Mouse (Mus musculus): ENCODE measurements around the gene Lrrn2. TPM values are rescaled to one million over a fixed set of nuclear protein-coding genes. Genes with fewer than 3 reads are reported as not detected.

The Lrrn2 gene
- polyA plus RNA-seq, 1 experiment from 2014 or later = not detected

DNA sequence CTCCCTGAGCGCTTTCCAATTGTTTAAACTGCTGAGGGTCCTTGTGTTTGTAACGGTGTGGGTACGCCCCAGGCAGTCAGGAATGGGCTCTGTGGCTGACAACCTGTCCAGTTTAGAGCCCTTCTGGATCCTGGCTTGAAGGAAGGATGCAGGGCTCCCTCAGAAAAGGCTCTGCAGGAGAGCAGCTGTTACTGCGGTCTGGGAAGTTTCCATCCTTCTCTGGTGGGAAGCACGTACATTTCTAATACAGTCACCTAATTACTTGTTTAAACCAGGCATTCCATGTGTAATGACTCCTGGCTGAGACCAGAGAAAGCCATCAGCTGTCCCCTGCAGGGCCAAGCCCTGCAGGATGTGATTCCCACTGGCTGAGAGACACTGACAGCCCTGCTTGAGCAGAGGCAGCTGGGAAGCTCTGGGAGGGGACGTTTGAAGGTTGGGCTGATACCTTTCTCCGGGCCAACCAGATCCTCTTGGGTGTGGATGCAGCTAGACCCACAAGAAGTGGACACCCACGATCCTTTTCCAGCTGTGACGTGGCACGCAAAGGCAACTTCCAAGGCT lies 38.1 kb downstream of the Lrrn2 start:
- DNase-seq = no peak

DNA sequence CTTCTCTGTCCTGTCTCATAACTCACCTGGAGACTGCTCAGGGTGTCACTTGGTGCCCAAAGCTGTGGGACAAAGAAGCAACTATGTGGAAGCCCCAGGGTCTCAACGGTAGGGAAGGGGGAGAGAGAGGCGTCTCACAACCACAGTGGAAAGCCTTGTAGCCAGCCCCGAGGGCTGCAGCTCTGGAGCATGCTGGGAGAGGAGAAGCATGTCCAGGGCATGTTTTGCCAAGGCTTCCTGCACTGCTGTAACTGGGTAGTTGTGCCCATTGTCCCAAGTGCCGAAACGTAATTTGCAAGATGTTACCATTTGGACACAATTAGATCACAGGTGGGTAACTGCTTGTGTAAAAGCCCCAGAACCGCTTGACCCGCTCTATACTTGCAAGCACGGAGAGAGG lies 39.2 kb downstream of the Lrrn2 start:
- Histone ChIP-seq H3K27ac (ENCODE audit: low read depth) (no peak overlapping the region), H3K9me3 (ENCODE audit: low read length) (no peaks in the 10 kb centered on the region), H3K9ac (replicated peaks) (no peak overlapping the region), H3K27me3 (ENCODE audit: insufficient read depth, low read length) (no peaks in the 10 kb centered on the region), H3K4me1 (ENCODE audit: insufficient read depth) (no peaks in the 10 kb centered on the region), H3K36me3 (replicated peaks; ENCODE audit: insufficient read depth, low read length) (no peaks in the 10 kb centered on the region), H3K4me3 (ENCODE audit: low read depth, low read length) (no peak overlapping the region), H3K4me2 (ENCODE audit: low read depth, low read length) (no peak overlapping the region)
- 88% methylated on average over 8 of the region's 8 CpGs for WGBS (ENCODE audit: insufficient replicate concordance)
- no peak for ATAC-seq
- DNase-seq = no peak
- no peak for TF ChIP-seq EP300 (IDR thresholded peaks at IDR 0.05; ENCODE audit: low read depth)
- TF ChIP-seq CTCF (IDR thresholded peaks at IDR 0.05; ENCODE audit: low read depth) = no peak

More for the DNA sequence above, 38.1 kb downstream of the Lrrn2 start:
- 30% methylated on average over 10 of the region's 10 CpGs for WGBS (ENCODE audit: insufficient replicate concordance)
- no peak overlapping the region for H3K9ac ChIP-seq (replicated peaks)
- no peaks in the 10 kb centered on the region for H3K4me1 ChIP-seq (ENCODE audit: insufficient read depth)
- H3K4me2 ChIP-seq (ENCODE audit: low read depth, low read length) = no peak overlapping the region
- H3K4me3 ChIP-seq (ENCODE audit: low read depth, low read length) = no peak overlapping the region
- H3K36me3 ChIP-seq (replicated peaks; ENCODE audit: insufficient read depth, low read length) = no peaks in the 10 kb centered on the region
- TF ChIP-seq EP300 (IDR thresholded peaks at IDR 0.05; ENCODE audit: low read depth) = no peak
- TF ChIP-seq CTCF (IDR thresholded peaks at IDR 0.05; ENCODE audit: low read depth) = no peak
- ATAC-seq = no peak
- H3K27ac ChIP-seq (ENCODE audit: low read depth) = no peak overlapping the region
- H3K27me3 ChIP-seq (ENCODE audit: insufficient read depth, low read length) = no peaks in the 10 kb centered on the region
- no peaks in the 10 kb centered on the region for H3K9me3 ChIP-seq (ENCODE audit: low read length)

DNA sequence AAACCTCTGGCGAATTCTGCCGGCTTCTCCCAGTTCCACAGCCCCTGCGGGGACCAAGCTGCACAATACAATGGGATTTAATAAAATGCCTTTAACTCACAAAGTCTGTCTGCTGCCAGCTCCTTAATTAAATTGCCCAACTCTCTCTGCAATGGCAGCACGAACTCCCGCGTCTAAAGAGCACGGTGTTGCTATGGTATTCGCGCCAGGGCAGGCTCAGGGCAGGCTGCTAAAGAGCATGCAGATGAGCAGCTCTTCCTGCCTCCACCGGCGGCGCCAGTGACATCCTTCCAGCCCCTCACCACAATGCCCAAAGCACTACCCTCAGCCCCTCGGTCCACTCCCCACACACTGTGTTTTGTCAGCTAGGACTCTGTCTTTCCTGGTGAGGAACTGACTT lies 41.0 kb downstream of the Lrrn2 start:
- Histone ChIP-seq H3K4me2 (ENCODE audit: low read depth, low read length) (no peak overlapping the region), H3K36me3 (replicated peaks; ENCODE audit: insufficient read depth, low read length) (no peaks in the 10 kb centered on the region), H3K4me3 (ENCODE audit: low read depth, low read length) (no peak overlapping the region), H3K4me1 (ENCODE audit: insufficient read depth) (no peaks in the 10 kb centered on the region), H3K27me3 (ENCODE audit: insufficient read depth, low read length) (no peaks in the 10 kb centered on the region), H3K27ac (ENCODE audit: low read depth) (no peak overlapping the region), H3K9ac (replicated peaks) (no peak overlapping the region), H3K9me3 (ENCODE audit: low read length) (no peaks in the 10 kb centered on the region)
- WGBS (ENCODE audit: insufficient replicate concordance) = 18% methylated on average over 13 of the region's 13 CpGs
- ATAC-seq (no peak), DNase-seq (no peak)
- TF ChIP-seq EP300 (IDR thresholded peaks at IDR 0.05; ENCODE audit: low read depth) = no peak
- no peak for TF ChIP-seq CTCF (IDR thresholded peaks at IDR 0.05; ENCODE audit: low read depth)

DNA sequence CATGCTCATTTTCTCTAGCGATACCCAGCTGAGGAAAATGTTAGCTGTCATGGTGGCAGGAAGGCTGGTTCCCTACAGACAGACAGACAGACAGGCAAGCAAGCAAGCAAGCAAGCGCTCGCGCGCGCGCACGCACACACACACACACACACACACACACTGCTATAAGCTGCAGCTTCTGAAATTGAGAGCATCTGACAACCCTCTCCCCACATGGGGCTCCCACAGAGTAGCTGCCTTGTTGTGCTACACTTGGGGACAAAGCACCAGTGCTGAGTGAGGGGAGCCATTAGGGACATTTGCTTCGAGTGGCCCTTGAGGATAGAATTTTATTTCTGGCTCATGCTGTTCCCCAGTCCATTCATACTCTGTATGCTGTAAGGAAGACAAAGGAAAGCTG lies 42.2 kb downstream of the Lrrn2 start:
- no peak overlapping the region for H3K4me3 ChIP-seq (ENCODE audit: low read depth, low read length)
- DNase-seq = no peak
- H3K4me1 ChIP-seq (ENCODE audit: insufficient read depth) = no peaks in the 10 kb centered on the region
- H3K27ac ChIP-seq (ENCODE audit: low read depth) = no peak overlapping the region
- WGBS (ENCODE audit: insufficient replicate concordance) = 92% methylated on average over 9 of the region's 9 CpGs
- no peak overlapping the region for H3K4me2 ChIP-seq (ENCODE audit: low read depth, low read length)
- ATAC-seq = no peak
- no peak overlapping the region for H3K9ac ChIP-seq (replicated peaks)
- no peaks in the 10 kb centered on the region for H3K36me3 ChIP-seq (replicated peaks; ENCODE audit: insufficient read depth, low read length)
- H3K27me3 ChIP-seq (ENCODE audit: insufficient read depth, low read length) = no peaks in the 10 kb centered on the region
- no peaks in the 10 kb centered on the region for H3K9me3 ChIP-seq (ENCODE audit: low read length)
- TF ChIP-seq CTCF (IDR thresholded peaks at IDR 0.05; ENCODE audit: low read depth) (no peak), EP300 (IDR thresholded peaks at IDR 0.05; ENCODE audit: low read depth) (no peak)

DNA sequence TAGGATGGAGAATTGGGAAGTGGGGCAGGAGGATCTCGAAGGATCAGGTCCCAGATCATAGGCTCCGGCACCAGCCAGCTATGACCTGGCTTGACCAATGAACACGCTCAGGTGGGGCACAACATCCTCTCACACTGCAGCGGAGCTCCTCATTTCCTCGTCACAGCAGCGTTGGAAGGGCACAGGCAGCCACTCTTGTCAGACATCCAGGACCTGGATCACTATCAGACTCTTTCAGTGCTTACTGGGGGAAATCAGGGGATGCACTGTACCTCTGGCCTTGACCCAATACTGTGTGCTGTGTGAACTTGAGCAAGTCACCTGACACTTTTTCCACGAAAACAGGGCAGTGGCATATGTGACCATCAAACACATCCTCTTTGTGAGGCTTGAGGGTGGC lies 45.2 kb downstream of the Lrrn2 start:
- H3K4me3 ChIP-seq (ENCODE audit: low read depth, low read length) = no peak overlapping the region
- no peak overlapping the region for H3K9ac ChIP-seq (replicated peaks)
- no peak overlapping the region for H3K4me2 ChIP-seq (ENCODE audit: low read depth, low read length)
- no peaks in the 10 kb centered on the region for H3K4me1 ChIP-seq (ENCODE audit: insufficient read depth)
- no peak for DNase-seq
- no peak for ATAC-seq
- no peaks in the 10 kb centered on the region for H3K36me3 ChIP-seq (replicated peaks; ENCODE audit: insufficient read depth, low read length)
- H3K27me3 ChIP-seq (ENCODE audit: insufficient read depth, low read length) = no peaks in the 10 kb centered on the region
- TF ChIP-seq CTCF (IDR thresholded peaks at IDR 0.05; ENCODE audit: low read depth) (no peak), EP300 (IDR thresholded peaks at IDR 0.05; ENCODE audit: low read depth) (no peak)
- WGBS (ENCODE audit: insufficient replicate concordance) = 75% methylated on average over 7 of the region's 7 CpGs
- no peak overlapping the region for H3K27ac ChIP-seq (ENCODE audit: low read depth)
- no peaks in the 10 kb centered on the region for H3K9me3 ChIP-seq (ENCODE audit: low read length)

DNA sequence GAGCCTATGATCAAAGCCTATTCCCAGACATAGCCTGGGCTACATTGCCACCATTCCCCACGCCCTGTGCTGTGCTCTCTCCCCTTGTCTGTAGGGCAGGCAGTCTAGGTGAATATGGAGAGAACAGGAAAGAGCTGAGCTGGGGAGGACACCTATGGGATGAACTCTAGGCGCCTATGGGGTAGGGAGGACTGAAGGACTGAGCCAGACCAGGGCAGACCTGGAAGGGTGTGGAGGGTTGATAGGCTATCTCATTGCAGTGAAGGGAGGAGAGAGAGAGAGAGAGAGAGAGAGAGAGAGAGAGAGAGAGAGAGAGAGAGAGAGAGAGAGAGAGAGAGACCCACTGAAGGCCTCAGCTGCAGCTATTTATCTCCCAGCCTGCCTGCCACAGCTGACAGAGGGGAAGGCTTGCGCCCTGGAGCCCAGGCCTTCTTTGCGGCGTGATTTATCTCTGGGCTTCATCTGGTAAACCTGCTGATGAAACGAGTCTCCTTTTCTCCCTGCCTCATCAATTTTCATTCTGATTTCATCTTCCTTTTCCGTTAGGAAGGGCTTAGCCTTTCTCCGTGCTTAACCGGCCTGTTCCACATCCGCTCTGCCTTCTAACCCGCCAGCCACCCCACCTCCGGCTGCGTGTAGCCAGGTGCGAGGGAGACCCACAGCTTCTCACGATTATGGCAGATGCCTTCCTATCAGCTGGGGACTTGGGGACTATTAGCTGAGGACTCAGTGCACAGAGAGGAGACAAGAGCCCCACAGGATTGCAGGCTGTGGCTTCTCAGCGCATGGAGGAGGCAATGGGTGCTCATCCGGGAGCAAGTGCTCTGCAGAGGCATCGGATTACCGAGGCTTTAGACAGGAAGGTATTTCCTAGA lies 48.2 kb downstream of the Lrrn2 start:
- TF ChIP-seq EP300 (IDR thresholded peaks at IDR 0.05; ENCODE audit: low read depth) (no peak), CTCF (IDR thresholded peaks at IDR 0.05; ENCODE audit: low read depth) (no peak)
- WGBS (ENCODE audit: insufficient replicate concordance) = 52% methylated on average over 19 of the region's 19 CpGs
- DNase-seq = no peak
- no peaks in the 10 kb centered on the region for H3K9me3 ChIP-seq (ENCODE audit: low read length)
- no peaks in the 10 kb centered on the region for H3K4me1 ChIP-seq (ENCODE audit: insufficient read depth)
- H3K27me3 ChIP-seq (ENCODE audit: insufficient read depth, low read length) = no peaks in the 10 kb centered on the region
- no peak overlapping the region for H3K4me3 ChIP-seq (ENCODE audit: low read depth, low read length)
- no peak overlapping the region for H3K4me2 ChIP-seq (ENCODE audit: low read depth, low read length)
- H3K27ac ChIP-seq (ENCODE audit: low read depth) = no peak overlapping the region
- no peaks in the 10 kb centered on the region for H3K36me3 ChIP-seq (replicated peaks; ENCODE audit: insufficient read depth, low read length)
- no peak overlapping the region for H3K9ac ChIP-seq (replicated peaks)
- ATAC-seq = no peak

Data from liver, postnatal 0 days (tissue).